Mouse (Mus musculus) gastrocnemius, postnatal 25 days (tissue): ENCODE results near the gene Sspn. TPM values are rescaled to one million over a fixed set of nuclear protein-coding genes. Genes with fewer than 3 reads are reported as not detected.

ENCODE experiments used
- DNase-seq: peaks from one replicate; pipeline ENCODE4 v3.0.0; 2022
- long read RNA-seq, 2 experiments: library from polyadenylated mRNA; stranded (forward); transcript quantifications; one replicate each; pipeline ENCODE4 v2.0.0; 2021
- total RNA-seq, 2 experiments: library from RNA; stranded (reverse); gene quantifications; 1 replicate in 1 of 2; 2 replicates in 1 of 2; pipeline ENCODE4 v1.2.3; 2021

Sspn gene
- total RNA-seq, result 10 to 100 TPM; 59.1 to 64.0 TPM
- long read RNA-seq, experiment 1, full-length matches to known transcripts, result 4 of 16 reads
- long read RNA-seq, experiment 1, partial matches to known transcripts, result 12 of 16 reads
- long read RNA-seq, experiment 1, other reads (novel, unspliced or antisense), result 0 of 16 reads
- long read RNA-seq, experiment 2, full-length matches to known transcripts, result 11 of 25 reads
- long read RNA-seq, experiment 2, partial matches to known transcripts, result 1 of 25 reads
- long read RNA-seq, experiment 2, other reads (novel, unspliced or antisense), result 13 of 25 reads

DNA sequence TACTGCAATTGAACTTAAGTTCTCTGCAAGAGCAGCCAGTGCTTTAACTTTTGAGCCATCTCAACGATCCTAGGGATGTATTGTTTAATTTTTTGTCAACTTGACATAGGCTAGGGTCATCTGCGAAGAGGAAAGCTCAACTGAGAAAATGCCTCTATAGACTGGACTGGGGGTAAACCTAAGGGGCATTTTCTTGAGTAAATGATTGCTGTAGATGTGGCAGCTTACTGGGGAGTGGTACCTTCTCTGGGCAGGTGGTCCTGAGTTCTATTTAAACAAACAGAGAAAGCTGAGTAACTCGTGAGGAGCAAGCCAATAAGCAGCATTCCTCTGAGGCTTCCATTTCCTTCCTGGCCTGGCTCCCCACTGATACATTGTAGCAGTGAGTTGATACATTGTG is at the start of gene Sspn:
Gene Sspn (plus strand): TSS at position 301 of the 400 bp plus-strand sequence.
- DNase-seq, result no peak

DNA sequence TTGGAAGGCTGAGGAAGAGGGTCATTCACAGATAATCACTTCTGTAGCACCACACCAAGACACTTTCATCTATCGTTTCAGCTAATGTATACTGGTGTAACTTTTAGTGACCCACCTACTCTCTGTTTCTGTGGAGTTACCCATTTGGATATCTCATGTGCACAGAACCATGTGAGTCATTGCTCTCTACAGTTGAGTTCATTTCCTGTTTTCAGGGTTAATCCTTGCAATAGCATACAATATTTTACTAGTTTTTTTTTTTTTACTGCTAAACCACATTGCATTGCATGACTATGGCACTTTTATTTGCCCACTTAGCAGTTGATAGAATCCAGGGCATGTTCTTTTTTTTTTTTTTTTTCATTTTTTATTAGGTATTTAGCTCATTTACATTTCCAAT is 48.4 kb upstream of the Sspn start:
- DNase-seq, result no peak

DNA sequence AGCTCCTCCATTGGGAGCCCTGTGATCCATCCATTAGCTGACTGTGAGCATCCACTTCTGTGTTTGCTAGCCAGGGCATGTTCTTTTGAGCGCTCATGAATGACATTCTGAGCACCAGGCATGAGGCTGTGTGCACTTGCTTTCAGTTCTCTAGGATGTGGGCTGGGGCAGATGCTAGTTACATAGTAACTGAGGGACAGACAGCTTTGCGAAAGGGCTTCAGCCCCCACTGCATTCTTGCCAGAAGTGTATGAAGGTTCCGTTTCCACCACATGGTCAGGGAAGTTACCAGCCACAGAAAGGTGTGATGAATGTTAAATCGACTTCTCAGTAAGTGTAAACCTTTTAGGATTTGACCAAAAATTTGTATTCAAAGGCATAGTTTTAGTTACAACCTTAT is 47.8 kb upstream of the Sspn start:
- DNase-seq, result no peak

DNA sequence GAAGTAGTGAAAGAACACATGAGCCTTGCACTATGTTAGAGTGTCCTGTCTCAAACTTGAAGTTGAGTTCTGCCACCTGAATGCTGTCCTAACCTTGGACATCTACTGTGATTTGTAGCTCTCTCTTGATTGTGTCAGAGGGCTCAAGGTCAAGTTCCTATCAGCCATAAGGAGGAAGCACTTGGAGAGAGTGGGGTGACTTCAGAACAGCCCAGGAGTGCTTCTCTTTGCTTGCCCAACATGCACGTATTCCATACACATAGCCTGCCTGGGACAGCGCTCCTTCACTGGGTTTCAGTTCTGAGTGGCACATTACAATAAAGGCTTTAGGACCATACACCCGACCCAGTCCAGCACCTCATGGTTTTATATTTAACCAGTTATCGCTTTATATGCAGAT is 46.4 kb upstream of the Sspn start:
- DNase-seq, result no peak

DNA sequence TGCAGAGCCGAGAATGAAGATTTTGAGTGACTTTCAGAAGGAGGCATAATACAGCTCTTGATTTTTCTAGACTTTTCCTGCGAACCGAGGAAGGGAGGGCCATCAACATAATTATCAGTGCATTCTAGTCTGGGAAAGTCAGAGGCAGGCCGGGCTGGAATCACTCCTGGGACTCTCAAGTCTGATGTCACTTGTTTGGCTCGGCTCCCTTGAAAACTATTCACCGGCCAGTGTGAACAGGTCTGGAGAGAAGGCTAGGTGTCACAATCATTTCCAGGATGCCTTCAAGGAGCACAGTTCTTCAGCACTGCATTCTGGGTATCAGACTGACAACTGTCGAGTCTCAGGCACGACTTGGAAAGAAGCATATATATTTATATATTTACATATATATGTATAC is 45.2 kb upstream of the Sspn start:
- DNase-seq, result no peak

DNA sequence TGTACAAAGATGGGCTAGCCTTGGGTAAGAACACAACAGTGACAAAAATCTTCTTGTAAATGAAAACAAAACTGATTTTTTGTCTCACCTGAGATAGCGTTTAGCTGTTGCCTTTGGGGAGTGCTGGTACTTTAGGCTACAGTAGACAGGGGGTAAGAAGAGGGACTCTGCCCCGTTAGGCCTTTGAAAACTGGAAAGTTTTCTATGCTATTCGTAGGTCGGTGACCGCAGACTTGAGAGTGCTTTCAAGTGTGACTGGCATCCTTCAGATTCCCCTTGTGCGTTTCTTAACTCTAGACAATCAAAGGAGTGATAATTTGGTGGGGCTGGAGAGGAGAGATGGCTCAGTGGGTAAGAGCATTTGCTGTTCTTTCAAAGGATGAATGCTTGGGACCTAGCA is 43.7 kb upstream of the Sspn start:
- DNase-seq, result no peak

DNA sequence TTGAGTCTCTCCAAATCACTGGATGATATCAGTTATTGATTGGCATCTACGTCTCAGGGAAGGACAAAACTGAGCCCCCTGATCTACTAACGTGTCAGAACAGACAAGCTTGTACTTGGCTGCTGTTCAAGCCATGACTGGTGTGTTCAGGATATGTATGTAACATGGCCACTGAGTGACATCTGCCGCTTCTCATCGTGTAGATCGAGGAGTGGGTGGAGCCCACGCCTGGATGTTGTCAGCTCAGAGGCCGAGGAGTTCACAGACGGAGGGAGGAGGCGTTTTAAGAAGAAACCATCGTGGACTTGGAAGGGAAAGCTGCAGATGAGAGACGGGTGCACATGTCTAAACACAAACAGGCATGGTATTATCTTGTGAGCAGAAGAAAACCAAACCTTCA is 39.5 kb upstream of the Sspn start:
- no peak for DNase-seq

DNA sequence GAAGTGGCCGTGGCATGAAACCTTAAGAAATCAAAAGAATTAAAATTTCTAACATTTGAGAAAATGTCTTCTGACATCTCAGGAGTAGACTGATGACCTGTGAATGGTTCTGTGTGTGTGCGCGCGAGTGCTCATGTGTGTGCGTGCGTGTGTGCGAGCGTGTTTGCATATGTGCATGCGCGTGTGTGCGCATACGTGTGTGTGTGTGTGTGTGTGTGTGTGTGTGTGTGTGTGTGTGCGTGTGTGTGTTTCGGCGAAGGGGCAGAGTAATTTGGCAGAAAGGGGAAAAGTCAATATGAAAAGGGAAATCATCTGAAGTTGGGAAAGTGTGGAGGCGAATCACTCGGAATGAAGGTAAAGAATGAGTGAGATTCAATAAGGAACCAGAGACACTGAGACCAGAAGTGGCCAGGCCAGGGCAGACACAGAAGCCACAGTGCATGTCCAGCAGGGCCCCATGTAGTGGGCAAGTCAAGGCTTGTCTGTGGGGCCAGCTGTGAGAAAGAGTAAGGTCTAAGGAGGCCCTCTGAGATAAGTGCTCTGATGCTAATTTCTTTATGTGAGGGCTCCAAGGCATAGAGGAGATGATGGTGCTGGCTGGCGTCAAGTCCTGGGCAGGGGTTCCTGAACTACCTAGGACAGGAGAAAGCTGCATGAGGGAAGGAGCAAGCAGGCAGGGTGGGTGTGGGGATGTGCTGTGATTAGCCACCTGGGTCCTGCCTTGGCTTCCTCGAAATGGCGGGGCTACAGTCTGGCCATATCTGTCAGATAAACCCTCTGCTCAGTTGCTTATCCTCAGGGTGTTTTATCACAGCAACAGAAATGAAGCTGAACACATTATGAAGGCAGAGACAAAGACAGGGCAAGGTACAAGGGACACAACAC is 38.8 kb upstream of the Sspn start:
- no peak for DNase-seq

DNA sequence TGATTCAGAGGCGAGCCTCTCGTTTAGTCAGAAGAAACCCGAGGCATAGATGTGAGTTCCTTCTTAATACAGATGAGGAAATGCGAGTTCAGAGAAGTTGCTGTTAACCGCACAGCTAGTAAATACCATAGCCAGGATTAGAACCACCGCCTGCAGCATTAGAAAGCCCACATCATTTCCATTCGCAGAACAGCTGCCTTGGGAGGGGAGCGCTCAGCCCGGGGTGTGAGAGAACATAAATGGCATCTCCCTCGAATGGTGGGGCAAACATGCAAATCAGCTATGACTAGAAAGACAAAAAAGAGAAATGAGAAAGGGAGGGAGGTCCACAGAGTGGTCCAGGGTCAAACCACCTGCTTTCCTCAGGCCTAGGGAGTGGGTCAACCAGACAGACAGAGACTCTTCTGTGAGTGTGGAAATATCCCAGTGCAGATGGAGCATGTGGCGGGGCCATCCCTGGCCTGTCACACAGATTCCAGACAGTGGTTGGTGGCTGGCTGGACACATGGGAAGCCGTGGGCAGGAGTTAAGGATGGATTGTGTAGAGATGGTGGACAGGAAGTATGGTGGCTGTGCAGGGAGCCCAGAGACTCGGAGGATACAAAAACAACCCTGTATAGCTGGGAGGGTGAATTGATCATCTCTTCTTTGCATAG is 37.9 kb upstream of the Sspn start:
- no peak for DNase-seq

DNA sequence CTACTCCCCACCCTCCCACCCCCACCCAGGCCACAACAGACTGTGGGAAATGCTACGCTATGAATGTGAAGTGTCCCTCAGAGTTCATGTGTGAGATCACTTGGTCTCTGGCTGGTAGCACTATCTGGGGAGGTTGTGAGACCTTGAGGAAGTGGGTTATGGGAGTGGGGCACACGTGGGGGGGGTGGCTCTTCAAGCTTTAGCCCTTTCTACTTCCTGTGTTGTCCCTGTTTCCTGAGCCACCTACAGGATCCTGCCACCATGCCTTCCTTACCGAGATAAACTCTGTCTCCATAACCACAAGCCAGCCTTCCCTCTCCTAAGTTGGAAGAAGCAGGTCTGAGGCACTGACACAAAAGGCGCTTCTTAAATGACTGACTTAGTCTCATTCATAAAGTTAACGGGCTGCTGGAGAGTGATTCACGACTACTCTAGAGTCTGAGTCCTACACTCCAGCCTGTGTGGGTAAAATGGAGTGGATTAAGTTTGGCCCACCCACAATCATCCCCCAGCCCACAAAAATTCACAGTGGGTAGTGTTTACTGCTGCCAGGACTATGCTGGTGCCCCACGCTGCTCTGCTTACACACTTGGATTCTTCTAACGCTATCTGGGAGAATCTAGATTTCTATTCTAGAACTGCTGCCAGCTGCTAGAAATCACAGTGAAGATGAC is 36.6 kb upstream of the Sspn start:
- no peak for DNase-seq

DNA sequence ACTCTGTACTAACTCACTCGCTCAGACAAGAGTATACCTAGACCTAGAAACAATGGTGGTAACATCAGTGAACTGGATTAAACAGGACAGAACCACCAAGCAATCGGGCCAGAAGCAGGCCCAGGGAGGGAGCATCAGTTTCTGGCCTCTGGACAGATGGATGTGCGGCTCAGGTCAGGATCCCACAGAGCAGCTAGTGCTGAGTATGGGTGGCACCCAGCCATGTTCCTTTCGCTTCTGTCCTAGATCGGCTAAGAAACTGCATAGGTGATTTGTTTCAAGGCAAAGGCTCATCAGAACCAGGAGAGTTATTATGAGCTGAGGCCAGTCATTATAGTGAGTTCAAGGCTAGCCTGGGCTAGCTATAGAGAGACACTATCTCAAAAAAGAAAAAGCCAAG is 27.3 kb upstream of the Sspn start:
- DNase-seq, result no peak

DNA sequence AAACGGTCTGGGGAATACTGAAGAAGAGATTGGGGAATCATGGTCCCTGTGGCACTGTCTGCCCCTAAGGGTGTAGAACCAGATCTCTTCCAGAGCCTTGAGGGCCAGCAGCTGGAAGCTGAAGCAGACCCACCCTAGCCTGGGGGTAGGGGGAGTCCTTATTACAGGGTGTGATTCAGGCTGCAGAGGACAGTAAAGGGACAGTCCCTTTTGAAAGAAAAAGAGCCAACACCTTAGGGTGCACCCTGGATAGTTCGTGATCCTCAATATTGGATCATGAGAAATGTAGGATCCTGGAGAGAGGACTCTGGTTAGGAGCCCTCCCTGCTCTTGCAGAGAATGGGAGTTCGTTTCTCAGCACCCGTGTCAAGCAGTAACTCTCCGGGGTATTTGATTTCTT is 26.8 kb upstream of the Sspn start:
- no peak for DNase-seq

DNA sequence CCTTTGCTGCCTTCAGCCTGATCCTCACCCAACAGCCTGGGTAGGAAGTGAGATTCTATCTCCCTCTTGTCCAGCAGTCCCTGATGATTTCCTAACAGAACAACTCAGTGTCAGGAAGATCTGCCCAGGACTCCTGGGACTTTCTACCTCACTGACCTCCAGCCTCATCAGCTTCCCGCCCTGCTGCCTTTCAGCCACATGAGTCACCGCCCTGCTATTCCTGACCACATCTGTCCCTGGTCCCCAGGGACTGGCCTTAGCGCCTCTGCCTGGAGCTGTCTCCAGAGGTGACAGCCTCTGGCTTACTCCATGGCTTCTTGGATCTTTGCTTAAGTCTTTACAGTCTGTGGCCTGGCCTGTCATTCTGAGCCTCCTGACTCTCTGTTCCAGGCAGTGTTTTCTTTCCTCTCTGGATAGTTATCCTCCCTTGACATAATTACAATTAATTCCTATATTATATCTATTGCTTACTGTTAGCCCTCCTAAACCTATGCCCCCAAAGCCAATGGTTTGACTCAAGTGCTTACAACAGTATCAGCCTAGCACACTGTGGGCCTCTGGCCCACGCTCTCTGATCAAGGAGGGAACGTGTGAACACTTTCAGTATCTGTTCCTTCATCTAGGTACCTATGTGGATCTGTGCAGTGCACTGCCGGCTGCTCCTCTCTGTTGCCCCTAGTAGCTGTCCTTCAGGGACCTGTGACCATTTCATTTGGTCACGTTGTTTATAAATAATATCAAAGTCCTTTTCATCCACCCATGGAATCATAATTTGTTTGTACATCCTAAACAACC is 25.1 kb upstream of the Sspn start:
- DNase-seq, result no peak

DNA sequence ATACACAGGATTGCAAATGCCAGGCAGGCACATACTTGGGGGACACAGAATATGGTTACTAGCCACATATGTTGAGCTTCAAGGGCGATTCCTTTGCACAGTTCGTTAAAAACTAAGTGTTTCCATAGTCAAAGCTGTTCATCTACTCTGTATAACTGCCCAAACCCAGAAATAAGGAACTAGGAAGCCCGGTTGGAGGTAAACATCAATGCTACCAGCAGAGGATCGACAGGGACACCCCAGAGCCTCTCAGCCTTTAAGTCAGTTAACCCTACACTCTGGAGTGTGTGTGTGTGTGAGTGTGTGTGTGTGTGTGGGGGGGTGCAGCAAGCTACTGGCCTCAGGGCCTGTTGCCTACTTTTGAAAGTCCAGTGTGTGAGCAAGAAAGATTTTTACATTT is 21.5 kb upstream of the Sspn start:
- DNase-seq, result no peak

DNA sequence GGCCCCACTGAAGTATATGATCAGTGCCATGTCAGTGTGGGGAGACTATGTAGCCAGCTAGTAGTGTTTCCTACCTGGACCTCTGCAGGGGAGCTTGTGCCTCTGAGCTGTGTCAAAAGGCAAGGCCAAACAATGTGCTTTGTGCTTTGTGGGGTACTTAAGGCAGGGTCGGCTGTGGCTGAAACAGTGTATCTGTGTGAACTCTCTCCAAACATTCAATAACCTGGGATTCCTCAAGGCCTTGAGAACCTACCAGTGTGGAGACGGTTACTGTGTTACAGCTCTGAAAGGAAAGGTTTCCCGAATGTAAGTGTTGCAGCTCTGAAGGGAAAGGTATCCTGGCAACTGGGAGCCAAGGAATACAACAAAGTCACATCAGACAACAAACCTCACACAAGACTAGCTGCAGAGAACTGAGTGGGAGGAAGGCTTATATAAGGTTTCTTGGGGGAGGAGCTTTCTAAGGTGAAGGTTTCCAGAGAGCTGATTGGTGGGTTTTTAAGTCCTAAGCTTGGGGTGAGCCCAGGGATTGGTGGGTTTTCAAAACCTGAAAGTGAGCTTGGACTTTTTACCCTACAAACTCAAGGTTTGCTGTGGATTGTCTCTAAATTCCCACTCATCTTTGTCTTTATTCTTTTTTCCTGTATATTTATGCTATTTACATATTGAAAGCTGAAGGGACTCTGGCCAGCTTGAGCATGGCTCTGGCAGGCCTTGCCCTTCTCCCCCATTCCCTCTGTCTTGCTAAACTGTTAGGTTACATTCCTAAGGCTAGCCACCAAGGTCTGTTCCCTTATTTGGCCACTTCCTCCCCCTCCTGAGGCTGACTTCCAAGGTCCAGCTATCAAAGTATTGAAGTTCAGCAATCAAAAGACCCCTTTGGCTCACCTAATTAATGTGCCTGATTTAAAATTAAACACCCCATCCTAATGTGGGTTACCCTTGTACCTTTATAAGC is 20.7 kb upstream of the Sspn start:
- DNase-seq, result no peak

DNA sequence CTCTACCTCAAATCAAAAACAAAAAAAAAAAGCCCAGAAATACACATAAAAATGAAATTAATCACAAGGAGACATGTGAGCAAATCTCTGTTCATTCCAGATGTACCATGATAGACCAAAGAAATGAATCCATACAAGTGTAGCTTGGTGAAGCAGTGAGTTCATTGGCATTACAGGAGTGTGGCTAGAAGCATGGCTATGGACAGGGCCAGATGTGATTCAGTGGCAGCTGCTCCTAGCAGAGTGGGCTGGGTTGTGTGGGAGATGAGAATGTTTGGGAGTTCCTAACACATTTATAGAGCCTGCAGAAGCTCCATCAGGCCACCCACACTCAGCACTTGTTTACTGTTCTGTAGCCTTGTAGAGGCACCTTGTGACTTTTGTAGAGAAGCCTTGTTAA is 19.2 kb upstream of the Sspn start:
- no peak for DNase-seq

DNA sequence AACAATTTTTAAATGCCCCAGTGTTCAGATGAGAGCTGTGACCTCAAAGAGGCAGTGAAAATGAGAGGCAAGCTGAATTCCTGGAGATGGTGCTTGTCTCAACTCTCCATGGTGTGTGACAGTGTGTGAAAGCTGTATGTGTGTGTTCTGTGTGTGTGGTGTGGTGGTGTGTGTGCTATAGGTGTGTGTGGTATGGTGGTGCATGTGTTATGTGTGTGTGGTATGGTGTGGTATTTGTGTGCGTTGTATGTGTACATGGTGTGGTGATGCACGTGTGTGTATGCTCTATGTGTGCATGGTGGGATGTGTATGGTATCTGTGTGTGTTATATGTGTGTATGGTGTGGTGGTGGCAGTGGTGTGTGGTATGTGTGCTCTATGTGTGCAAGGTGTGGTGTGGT is 16.0 kb upstream of the Sspn start:
- no peak for DNase-seq

DNA sequence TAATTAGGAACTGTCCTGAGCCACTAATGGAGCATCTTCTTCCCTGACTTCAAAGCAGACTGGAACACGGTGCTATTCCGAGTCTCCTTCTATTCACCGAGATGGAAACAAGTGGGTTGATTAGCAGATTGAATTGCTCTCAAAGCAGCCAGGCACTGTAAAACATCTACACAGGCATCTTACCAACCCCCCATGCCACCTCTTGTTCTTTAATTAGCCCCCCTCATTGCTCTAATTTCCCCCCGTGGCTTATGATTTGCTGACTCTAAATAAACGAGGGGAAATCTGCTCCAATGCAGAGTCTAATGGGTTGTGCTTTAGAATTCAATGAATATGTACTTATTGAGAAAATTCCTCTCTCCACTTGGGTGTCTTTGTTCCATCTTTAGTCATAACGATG is 15.0 kb upstream of the Sspn start:
- DNase-seq, result no peak

DNA sequence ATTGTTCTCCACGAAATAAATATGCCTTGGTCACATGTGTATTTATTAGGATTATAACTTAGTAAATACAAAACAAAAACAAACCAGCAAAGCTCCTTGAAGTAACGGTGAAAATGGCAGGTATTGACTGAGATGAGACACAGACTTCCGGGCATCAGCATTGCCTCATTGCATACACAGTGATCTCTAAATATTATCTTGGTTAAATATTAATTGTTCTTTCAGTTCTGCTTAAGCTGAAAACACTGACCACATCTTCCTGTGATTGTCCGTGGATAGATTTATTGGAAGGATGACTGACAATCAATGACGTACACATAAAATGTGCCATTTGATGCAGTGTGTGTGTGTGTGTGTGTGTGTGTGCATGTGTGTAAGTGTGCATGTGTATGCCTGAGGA is 13.2 kb upstream of the Sspn start:
- DNase-seq, result no peak

DNA sequence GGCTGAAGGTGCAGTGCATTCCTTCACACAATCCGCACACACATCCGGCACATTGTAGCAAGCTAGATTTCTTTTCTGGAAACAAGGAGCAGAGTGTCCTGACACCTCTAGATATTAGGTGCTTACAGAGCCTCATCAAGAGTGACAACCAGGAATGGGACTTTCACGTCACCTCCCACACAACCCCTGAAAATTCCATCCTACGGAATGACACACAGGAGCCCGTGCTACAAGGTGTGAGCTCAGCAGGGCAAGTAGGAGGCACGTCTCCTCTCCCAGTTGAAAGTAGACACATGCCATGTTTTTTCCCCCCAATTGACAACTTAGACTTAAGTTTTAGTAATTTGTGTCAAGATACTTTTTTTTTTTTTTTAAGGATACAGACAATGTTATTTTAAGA is 7.8 kb upstream of the Sspn start:
- DNase-seq, result no peak
